14 mouse cellular contexts compared by ENCODE assay signal in genomic region chr7:134757605-134758004, GRCm38 (mm10).
DNase-seq lines count a peak whose midpoint lies in the region.
"Had no signal": no experiment of that assay in that cellular context is flagged by ENCODE, and none has a peak within 500 bp of the region (broad histone marks: within the 10 kb centered on the region; RNA-seq: fewer than 3 reads in every experiment).

No protein-coding gene starts in this region.

- intact Hi-C loops in left cerebral cortex, postnatal 4 days (cut with DNase I) = no loop called here

- peak; percentile 23 for DNase-seq in adrenal gland, postnatal 10 days
- DNase-seq in adrenal gland, postnatal 4 days (ENCODE audit: low spot score in 2 of 2) = no peak
- peak; percentile 79 to 81 for DNase-seq in cerebellum, postnatal 10 days
- DNase-seq in cerebellum, adult 9-10 months = no peak
- peak; percentile 64 for DNase-seq in left cerebral cortex, postnatal 4 days
- DNase-seq in left cerebral cortex, adult 9 months (ENCODE audit: low spot score in 2 of 2) = no peak
- peak; percentile 18 to 34 for DNase-seq in adrenal gland, postnatal 36 days
- no peak for DNase-seq in gastrocnemius, adult 18-20 months (ENCODE audit: low spot score)
- DNase-seq: cerebellum, adult 11-12 months; cerebellum, adult 2 months; cerebellum, adult 9-11 months; forebrain, postnatal 0 days; gastrocnemius, adult 2 months; gastrocnemius, postnatal 10 days had no signal

Comparison
In these comparisons a context has a peak if more than half of its experiments do, and no peak if none do; other contexts are left out.
1. DNase-seq: peak in adrenal gland, postnatal 10 days (single experiment), cerebellum, postnatal 10 days (2 of 2), left cerebral cortex, postnatal 4 days (single experiment) and adrenal gland, postnatal 36 days (2 of 2); none in adrenal gland, postnatal 4 days (0 of 2), cerebellum, adult 9-10 months (single experiment), left cerebral cortex, adult 9 months (0 of 2) and gastrocnemius, adult 18-20 months (single experiment).